Mouse (Mus musculus) cerebellum, adult 2 months (tissue): ENCODE measurements around the gene A730015C16Rik.

Experiments
- CTCF ChIP-seq: fragments of 200-500 bp; IDR thresholded peaks from 2 replicates; pipeline ENCODE4 v1.5.1; 2011; ENCODE audit warnings: low read depth, mild to moderate bottlenecking, control low read depth, low read length, moderate library complexity, borderline replicate concordance; ENCODE audit not compliant: insufficient read depth
- POLR2A ChIP-seq: fragments of 200-500 bp; IDR thresholded peaks from 2 replicates; pipeline ENCODE4 v1.6.1; 2011; ENCODE audit warnings: low read length, control low read depth, borderline replicate concordance; ENCODE audit not compliant: insufficient read depth

GRCm38 (mm10) chr4:108811550-108811949, 36.9 kb downstream of the A730015C16Rik start:
- TF ChIP-seq POLR2A, result no peak
- TF ChIP-seq CTCF, result no peak
